Mouse (Mus musculus) kidney, postnatal 0 days (tissue): ENCODE measurements around the gene Mroh7. TPM values are rescaled to one million over a fixed set of nuclear protein-coding genes. Genes with fewer than 3 reads are reported as not detected.

Experiments used
- ATAC-seq: fragments of 200-750 bp; cut with Nextera tagmentation; replicated peaks from 2 replicates; pipeline ENCODE4 v1.8.0; 2017; ENCODE audit warnings: low read depth, moderate number of reproducible peaks, moderate TSS enrichment, moderate library complexity; ENCODE audit not compliant: low FRiP score
- DNase-seq: peaks from one replicate; pipeline ENCODE4 v3.0.0-alpha.2; 2016; ENCODE audit warnings: low spot score
- H3K27ac ChIP-seq: fragments of 300-500 bp; sonication (generic); 2 replicates; pipeline ENCODE4 v1.5.1; 2014; ENCODE audit warnings: mild to moderate bottlenecking
- H3K27me3 ChIP-seq: fragments of 300-500 bp; sonication (generic); 2 replicates; pipeline ENCODE4 v1.6.1; 2014; ENCODE audit warnings: low read length, mixed read lengths; ENCODE audit not compliant: insufficient read depth
- H3K36me3 ChIP-seq: fragments of 300-500 bp; sonication (generic); 2 replicates; pipeline ENCODE4 v1.6.1; 2014; ENCODE audit warnings: low read length, mixed read lengths; ENCODE audit not compliant: insufficient read depth
- H3K4me1 ChIP-seq: fragments of 300-500 bp; sonication (generic); replicated peaks from 2 replicates; pipeline ENCODE4 v1.6.1; 2014; ENCODE audit warnings: antibody characterized with exemption, low read length, mixed read lengths; ENCODE audit not compliant: insufficient read depth
- H3K4me2 ChIP-seq: fragments of 300-500 bp; sonication (generic); 2 replicates; pipeline ENCODE4 v1.6.1; 2014; ENCODE audit warnings: mild to moderate bottlenecking, low read length, moderate library complexity, mixed read lengths
- H3K4me3 ChIP-seq: fragments of 300-500 bp; sonication (generic); replicated peaks from 2 replicates; pipeline ENCODE4 v1.5.1; 2014; ENCODE audit warnings: low read depth, low read length
- H3K9ac ChIP-seq: fragments of 300-500 bp; sonication (generic); 2 replicates; pipeline ENCODE4 v1.6.1; 2014; ENCODE audit warnings: low read depth, low read length
- H3K9me3 ChIP-seq: fragments of 300-500 bp; sonication (generic); replicated peaks from 2 replicates; pipeline ENCODE4 v1.6.1; 2016; ENCODE audit warnings: low read length, inconsistent platforms, mixed read lengths
- CTCF ChIP-seq: IDR thresholded peaks from 2 replicates; pipeline ENCODE4 v1.5.1; 2016; ENCODE audit warnings: antibody characterized with exemption, low read depth, mild to moderate bottlenecking, moderate library complexity
- WGBS: fragments of 180-500 bp; shearing (Covaris S2); extraction: QIAGEN DNeasy Blood & Tissue Kit; methylation state at CpG from one replicate; pipeline ENCODE4 v1.1.7; 2014; 5-methylcytosine and 5-hydroxymethylcytosine counted together
- polyA plus RNA-seq: library from polyadenylated mRNA; unstranded; fragments of >200 nt; fragmentation: Nextera tagmentation; extraction: Ambion mirVana; gene quantifications from 2 replicates; pipeline ENCODE4 v1.2.1, GENCODE M21; 2015

Gene Mroh7
- polyA plus RNA-seq, 1 experiment from 2014 or later = 0.58 TPM

DNA sequence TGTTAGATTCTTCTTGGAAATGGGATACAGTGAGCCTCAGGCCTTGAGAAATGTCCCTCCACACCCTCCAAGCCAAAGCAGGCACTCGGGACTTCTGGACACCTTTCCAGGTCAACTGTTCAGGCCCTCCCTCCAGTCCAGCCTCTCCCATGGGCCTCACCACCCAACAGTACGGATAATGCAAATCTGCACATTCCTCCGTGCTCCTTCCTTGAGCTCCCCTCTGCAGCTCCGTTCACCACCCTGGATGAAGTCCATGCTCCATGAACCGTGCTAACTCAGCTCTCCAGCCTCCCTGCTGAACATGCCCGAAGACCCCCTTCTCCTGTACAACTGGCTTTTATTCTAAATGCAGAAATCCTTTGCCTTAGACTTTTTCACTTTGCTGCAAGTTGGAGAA, 66.0 kb downstream of the Mroh7 start:
- Histone ChIP-seq H3K27me3 (no peaks in the 10 kb centered on the region), H3K36me3 (peaks cover 89% of the 10 kb centered on the region), H3K4me2 (no peak overlapping the region), H3K9me3 (no peaks in the 10 kb centered on the region), H3K9ac (no peak overlapping the region), H3K27ac (no peak overlapping the region), H3K4me1 (no peaks in the 10 kb centered on the region), H3K4me3 (no peak overlapping the region)
- WGBS = 72% methylated on average over 6 of the region's 6 CpGs
- DNase-seq (no peak), ATAC-seq (peak; percentile 50; the same call in 1 of the 2 replicates)
- TF ChIP-seq CTCF = no peak

DNA sequence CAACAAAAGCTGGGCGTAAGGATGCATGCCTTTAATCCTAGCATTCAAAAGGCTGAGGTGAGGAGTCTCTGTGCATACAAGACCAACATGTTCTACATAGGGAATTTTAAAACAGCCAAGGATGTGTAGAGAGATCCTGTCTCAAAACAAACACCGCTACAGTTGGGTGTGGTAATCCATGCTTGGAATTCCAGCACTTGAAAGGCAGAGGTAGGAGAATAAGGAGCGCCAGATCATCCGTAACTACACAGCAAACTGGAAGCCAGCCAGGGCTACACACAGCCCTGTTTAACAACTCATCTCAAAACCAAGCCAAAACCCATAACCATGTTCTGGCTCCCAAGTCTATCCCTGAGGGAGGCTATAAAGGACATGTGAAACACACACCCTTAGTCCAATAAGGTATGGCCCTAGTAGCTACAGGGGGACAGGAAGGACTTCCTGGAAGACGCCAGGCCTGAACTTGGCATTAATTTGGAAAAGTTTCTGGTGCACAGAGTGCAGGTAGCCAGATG, 66.7 kb downstream of the Mroh7 start:
- no peak overlapping the region for H3K9ac ChIP-seq
- peaks cover 89% of the 10 kb centered on the region for H3K36me3 ChIP-seq
- no peaks in the 10 kb centered on the region for H3K9me3 ChIP-seq
- 87% methylated on average over 5 of the region's 5 CpGs for WGBS
- H3K4me2 ChIP-seq = no peak overlapping the region
- no peak overlapping the region for H3K27ac ChIP-seq
- H3K4me1 ChIP-seq = no peaks in the 10 kb centered on the region
- H3K27me3 ChIP-seq = no peaks in the 10 kb centered on the region
- ATAC-seq (no peak), DNase-seq (no peak)
- no peak overlapping the region for H3K4me3 ChIP-seq
- no peak for TF ChIP-seq CTCF

DNA sequence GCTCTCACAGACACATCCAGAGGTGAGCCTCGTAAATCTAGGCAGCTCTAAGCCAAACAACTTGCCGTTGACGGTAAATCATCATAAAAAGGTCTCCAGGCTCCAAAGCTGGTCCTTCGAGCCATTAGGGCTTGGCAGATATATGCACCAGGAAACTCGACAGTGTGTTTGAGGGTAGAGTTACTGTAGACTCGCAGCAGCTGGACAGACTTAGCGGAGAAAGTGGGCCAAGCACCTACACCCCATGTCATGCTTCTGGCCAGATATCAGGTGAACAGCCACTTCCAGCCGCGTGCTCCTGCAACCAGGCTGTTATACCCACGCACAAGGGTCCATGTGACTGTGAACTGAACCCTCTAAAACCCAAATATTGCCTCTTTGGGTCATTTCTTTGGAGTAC, 75.0 kb downstream of the Mroh7 start:
- H3K4me2 ChIP-seq = no peak overlapping the region
- no peak overlapping the region for H3K9ac ChIP-seq
- TF ChIP-seq CTCF = no peak
- WGBS = 25% methylated on average over 10 of the region's 10 CpGs
- no peaks in the 10 kb centered on the region for H3K9me3 ChIP-seq
- no peak overlapping the region for H3K4me3 ChIP-seq
- peaks cover 10% of the 10 kb centered on the region; the same call in 1 of the 2 replicates for H3K4me1 ChIP-seq
- no peaks in the 10 kb centered on the region for H3K27me3 ChIP-seq
- H3K36me3 ChIP-seq = peaks cover 18% of the 10 kb centered on the region
- ATAC-seq = no peak
- no peak overlapping the region for H3K27ac ChIP-seq
- DNase-seq = peak; percentile 65

DNA sequence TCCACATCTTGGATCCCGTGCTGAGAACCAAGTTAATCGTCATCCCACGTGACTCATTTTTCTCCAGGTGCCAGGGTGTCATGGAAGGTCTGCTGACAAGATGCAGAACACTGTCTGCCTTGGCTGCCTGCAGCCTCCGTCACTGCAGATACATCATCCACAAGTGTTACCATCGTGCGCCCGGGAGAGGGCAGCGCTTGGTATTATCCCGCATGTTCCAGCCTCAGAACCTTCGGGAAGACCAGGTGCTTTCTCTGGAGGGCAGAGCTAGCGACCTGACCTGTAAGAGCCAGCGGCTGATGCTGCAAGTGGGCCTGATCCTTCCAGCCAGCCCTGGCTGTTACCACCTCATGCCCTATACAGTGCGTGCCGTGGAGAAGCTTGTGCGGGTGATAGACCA, 77.7 kb downstream of the Mroh7 start:
- ATAC-seq = no peak
- 90% methylated on average over 15 of the region's 15 CpGs for WGBS
- no peak for TF ChIP-seq CTCF

DNA sequence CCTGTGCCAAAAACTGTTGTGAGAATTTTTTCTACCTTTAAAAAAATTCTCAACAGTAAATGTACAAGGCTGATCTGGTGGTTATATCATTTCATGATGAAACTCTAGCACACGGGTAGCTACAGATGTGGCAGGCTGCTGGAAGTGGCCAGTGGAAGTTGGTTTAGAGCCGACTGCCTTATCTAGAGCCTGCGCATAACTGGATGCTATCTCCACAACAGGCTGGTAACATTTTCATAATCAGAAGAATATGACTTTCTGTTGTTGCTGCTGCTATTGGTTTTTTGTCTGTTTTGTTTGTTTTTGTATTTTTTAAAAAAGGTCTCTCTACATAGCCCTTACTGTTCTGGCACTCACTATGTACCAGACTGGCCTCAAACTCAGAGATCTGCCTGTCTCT, 78.2 kb downstream of the Mroh7 start:
- DNase-seq = no peak
- H3K27me3 ChIP-seq = no peaks in the 10 kb centered on the region
- TF ChIP-seq CTCF = no peak
- H3K9me3 ChIP-seq = no peaks in the 10 kb centered on the region
- H3K4me2 ChIP-seq = no peak overlapping the region
- H3K4me3 ChIP-seq = no peak overlapping the region
- H3K9ac ChIP-seq = no peak overlapping the region
- no peak for ATAC-seq
- 90% methylated on average over 3 of the region's 3 CpGs for WGBS
- no peak overlapping the region for H3K27ac ChIP-seq
- H3K36me3 ChIP-seq = no peaks in the 10 kb centered on the region
- peaks cover 13% of the 10 kb centered on the region; the same call in 1 of the 2 replicates for H3K4me1 ChIP-seq

More for the DNA sequence above, 77.7 kb downstream of the Mroh7 start:
- H3K27ac ChIP-seq = no peak overlapping the region
- no peak overlapping the region for H3K4me3 ChIP-seq
- no peak overlapping the region for H3K9ac ChIP-seq
- no peaks in the 10 kb centered on the region for H3K27me3 ChIP-seq
- no peak for DNase-seq
- H3K4me2 ChIP-seq = no peak overlapping the region
- no peaks in the 10 kb centered on the region for H3K36me3 ChIP-seq
- no peaks in the 10 kb centered on the region for H3K9me3 ChIP-seq
- peaks cover 13% of the 10 kb centered on the region; the same call in 1 of the 2 replicates for H3K4me1 ChIP-seq

DNA sequence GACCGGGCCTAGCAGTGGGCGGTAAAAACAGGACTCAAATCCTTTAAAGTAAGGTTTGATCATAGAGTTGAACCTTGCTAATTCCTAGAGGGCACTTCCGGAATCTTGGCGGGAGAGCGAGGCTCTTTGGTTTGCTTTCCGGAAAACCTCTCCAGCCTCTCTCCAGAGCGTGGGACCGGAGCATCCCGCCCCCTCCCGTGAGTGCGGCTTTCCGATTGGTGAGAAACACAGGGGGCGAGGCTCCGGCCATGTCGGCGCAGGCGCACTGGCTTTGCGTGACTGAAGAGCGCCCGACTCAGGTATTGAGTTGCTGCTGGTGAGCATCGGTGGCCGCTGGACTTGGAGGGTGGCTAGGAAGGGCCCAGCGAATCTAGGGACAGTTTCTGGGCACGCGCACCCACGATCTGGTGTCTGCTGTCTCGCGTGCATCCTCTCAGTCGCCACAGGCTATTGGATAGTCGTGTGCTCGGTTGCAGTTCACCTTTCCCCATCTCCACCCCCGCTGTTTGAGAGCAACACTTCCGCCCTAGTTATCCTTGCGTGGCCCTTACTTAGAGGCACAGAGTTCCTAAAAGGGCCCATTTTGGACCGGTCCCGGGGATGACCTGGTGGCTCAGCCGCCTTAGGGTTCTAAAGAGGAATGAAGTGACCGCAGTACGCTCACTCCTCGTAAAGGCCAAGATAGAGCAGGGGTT, 79.7 kb downstream of the Mroh7 start, which contains the start of gene Pars2:
TSS of gene Pars2 (plus strand) at position 237 of the 695 bp plus-strand sequence.
- Histone ChIP-seq H3K4me2 (peak within 1 kb of the TSS; percentile 90), H3K4me3 (peak within 1 kb of the TSS; percentile 60), H3K9ac (peak within 1 kb of the TSS; percentile 65), H3K27ac (peak within 1 kb of the TSS; percentile 80), H3K27me3 (no peaks in the 10 kb centered on the region), H3K4me1 (peaks cover 22% of the 10 kb centered on the region; the same call in 1 of the 2 replicates), H3K9me3 (no peaks in the 10 kb centered on the region), H3K36me3 (no peaks in the 10 kb centered on the region)
- ATAC-seq (peak; percentile 94), DNase-seq (peak; percentile 98)
- no peak for TF ChIP-seq CTCF
- WGBS = 2% methylated on average over 40 of the region's 40 CpGs
